Mouse (Mus musculus) layer of hippocampus, postnatal 36 days (tissue): ENCODE data around the gene Cd5. TPM values are rescaled to one million over a fixed set of nuclear protein-coding genes. Genes with fewer than 3 reads are reported as not detected.

Experiments used
- DNase-seq, 2 experiments: peaks; one replicate each; pipeline ENCODE4 v3.0.0; 2022
- total RNA-seq, 2 experiments: library from RNA; stranded (reverse); gene quantifications; 2 replicates each; pipeline ENCODE4 v1.2.3; 2021

The Cd5 gene
- total RNA-seq, 2 experiments from 2014 or later = not detected

DNA sequence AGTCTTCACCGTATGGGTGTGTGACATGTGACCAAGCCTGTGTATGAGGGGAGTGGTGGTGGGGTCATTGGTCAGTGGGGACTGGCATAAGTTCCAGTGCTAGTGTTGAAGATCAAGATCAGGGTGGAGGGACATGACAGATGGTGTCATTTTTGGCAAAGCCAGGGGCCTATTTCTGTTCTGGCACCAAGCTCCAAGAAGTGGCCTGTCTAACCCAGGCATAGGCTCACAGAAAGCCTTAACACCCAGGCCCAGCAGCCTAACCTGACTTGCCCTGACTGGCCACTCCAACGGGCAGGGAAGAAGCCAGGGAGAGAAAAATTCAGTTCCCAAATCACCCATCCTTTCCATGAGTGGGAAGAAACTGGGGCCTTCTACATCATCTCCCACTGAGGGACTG is 18.7 kb upstream of the Cd5 start:
- DNase-seq = no peak

- no peak for DNase-seq
Observed at GRCm38 (mm10) chr19:10757125-10757524, 18.3 kb upstream of the Cd5 start.

GRCm38 (mm10) chr19:10752646-10753045 is 13.8 kb upstream of the Cd5 start:
- no peak for DNase-seq

DNA sequence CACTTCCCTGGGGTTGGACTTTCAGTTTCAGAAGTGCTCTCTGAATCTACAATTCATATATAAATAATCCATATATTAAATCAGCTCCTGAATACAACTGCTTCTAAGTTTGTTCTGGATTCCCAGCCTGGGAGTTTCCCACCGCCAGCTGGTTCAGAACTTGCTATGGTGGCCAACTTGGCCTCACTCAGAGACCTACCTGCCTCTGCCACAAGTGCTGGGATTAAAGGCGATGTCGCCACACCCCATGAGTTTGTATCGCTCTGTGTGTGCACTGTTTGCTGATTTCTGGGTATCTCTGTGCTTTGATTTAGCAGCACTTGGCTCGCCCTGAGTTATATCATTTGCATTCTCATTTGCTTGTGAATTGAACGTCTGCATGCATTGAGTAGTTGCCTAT is 13.3 kb upstream of the Cd5 start:
- no peak for DNase-seq

GRCm38 (mm10) chr19:10751607-10752006 is 12.8 kb upstream of the Cd5 start:
- DNase-seq = no peak

- DNase-seq = no peak
Observed at GRCm38 (mm10) chr19:10750161-10750560, 11.4 kb upstream of the Cd5 start.

DNA sequence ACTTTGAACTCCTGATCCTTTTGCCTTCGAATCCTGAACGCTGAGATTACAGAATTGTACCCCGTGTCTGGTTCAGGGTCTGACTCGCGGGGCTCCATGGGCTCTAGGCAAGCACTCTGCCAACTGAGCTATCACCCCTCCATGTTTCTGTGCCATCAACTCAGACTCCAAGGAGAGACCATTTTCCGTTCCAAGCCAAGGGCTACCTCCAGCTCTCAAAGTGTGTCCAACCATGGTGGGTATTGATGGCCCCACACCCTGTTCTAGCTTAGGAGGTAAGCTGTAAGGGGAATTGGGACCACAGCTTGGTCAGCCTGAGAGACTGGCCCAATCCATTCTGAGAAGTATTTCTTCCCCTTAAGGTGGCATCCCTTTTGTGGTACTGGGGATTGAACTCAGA is 10.5 kb upstream of the Cd5 start:
- no peak for DNase-seq

GRCm38 (mm10) chr19:10748401-10749102 is 9.8 kb upstream of the Cd5 start:
- DNase-seq = no peak

GRCm38 (mm10) chr19:10747718-10748117 is 8.9 kb upstream of the Cd5 start:
- DNase-seq = no peak

DNA sequence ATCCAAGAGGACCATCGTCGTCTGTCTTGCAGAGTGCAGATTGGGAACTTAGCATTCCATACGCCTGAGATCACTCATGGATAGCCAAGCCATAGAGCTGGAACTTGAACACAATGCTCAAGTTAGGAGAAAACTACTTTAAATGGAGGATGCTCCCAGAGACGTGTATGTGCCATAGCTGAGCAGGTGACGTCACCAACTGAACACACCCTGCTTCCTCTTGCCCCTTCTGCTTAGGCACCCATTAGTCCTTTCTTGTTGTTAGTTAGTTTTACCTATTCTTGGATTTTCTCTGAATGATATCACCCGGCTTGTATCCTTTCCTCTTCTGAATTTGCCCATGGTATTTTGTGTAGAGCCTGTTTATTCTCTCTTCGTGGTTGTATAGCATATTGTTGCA is 8.4 kb upstream of the Cd5 start:
- DNase-seq = no peak

GRCm38 (mm10) chr19:10742565-10742964 is 3.8 kb upstream of the Cd5 start:
- DNase-seq = no peak

- DNase-seq = no peak
Observed at GRCm38 (mm10) chr19:10742145-10742544, 3.3 kb upstream of the Cd5 start.

DNA sequence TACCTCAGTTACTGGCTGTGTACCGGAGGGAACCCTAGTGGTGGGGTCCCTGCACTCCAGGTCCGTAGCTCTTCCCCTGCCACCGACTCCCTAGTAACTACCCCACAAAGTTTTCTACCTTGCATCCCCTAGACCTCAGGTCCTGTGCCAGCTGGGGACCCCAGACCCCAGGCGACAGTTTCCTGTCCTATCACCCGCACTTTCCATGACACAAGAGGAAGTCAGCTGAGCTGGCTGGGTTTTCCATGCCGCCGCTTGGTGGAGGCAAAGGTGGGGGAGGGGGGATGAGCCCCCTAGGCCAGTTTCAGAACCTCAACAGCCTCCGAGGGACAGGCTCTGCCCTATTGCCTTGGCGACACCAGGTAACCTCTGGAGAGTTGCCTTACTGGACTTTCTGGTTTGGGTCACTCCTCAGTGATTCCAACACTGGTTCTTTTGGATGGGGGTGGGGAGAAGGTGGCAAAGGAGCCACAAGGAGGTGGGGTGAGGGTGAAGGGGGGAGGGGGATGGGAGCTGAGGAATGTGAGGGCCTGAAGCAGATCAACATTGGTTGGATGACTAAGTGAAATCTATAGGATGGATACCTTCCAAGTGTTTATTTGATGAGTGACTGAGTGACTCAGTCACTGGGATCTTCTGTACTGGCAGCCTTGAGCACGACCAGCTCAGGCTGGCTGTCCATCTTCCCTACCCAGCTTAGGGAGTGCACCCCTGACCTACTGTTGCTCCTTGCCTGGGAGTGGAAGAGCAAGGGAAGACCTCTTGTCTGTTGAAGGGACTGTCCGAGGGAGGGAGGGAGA is 2.0 kb upstream of the Cd5 start:
- no peak for DNase-seq

GRCm38 (mm10) chr19:10739916-10740315 is 1.1 kb upstream of the Cd5 start:
- no peak for DNase-seq

DNA sequence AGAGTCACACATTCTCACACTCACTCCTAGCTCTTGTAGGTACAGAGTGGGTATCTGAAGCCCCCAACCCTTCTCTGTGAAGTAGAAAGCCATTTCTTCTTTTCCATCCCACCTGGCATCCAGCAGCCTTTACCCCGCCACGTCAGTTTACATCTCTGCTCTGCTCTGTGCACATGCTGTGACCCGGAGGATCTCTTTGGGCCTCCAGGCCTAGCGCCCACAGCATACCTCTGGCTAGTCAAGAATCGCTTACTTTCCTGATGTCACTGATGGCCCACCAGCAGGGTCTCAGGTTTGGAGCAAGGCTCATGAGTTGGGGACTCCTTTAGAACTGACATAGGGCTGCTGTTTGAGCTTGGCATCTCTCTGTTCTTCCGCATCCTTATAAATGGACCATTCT is 764 bp downstream of the Cd5 start:
- no peak for DNase-seq

DNA sequence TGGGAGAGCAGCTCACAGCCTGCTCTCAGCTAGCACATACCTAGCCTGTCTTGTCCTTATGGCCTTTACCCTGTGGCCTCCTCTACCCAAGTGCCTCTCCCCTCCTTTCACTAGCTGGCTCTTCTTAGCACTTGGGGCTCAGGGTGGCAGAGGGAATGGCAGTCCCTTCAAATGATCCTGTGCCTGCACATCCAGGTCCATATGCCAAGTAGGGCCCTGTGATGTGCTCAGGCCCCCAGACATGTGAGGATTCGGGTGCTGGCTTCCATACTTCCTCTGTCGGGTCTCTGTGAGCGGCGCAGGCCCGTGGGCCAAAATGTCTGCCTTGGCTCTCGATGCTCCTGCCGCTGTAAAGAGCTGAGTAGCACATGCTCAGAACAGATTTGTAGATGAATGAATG is 2.9 kb downstream of the Cd5 start:
- no peak for DNase-seq

DNA sequence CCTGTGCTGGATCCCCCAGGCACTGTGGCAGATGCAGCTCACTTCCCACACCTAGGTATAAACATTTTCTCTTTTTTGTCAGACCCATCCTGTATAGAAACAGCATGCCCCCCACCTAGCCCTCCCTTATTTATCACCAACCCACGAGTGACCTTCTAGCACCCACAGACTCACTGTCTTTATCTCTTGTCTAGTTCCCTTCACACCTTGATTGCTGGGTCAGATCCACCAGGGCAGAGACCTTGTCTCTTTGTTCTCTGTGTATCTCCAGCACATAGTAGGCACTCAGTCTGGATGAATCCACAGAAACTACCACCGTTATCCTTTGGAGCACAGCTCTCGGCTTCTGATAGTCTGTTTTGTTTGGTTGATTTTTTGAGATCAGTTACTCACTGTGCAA is 3.7 kb downstream of the Cd5 start:
- no peak for DNase-seq

DNA sequence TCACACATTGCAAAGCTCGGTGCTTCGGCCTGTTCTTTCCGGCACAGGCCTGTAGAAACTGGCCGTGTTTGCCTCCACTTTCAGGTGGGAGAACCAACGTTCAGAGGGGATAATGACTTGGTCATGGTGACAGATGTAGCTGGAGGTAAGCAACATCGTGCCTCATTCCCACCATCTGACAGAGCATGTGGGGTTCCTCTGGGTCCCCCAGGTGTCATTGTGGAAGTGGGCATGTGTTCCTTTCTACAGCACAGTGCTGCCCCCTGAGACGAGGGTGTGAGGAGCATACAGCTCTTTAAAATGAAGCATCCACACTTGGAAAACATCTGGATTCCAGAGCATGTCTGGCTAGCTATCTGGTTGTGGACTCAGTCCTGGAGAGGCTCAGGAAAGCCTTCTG is 4.2 kb downstream of the Cd5 start:
- no peak for DNase-seq

DNA sequence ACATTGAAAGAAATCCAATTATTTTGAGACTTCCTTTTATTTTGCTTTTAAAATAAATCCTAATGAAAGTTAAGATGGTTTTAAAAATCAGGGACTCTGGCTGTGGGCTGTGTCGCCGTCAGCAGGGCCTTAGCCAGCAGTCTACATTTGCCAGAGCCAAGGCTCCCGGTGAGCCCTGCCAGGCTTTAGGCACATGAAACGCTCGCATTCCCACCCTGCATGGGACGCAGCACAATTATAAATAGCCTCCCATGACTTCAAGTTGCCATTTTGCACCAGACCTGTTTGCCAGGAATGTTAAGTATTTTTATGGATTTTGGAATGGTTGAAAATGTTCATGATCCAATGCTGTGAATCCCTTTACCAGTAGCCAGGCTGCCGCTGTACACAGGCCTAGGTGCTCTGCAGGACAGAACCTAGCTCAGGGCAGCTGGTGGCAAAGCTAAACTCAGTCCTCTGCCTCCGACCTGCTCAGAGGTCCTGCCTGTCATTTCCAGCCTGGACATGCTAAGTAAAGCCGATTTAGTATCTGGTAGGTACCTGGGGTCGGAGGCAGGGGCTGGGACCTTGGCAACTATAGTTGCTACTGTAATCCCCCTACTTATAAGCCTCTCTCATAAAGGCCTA is 5.2 kb downstream of the Cd5 start:
- DNase-seq = no peak

- no peak for DNase-seq
Observed at GRCm38 (mm10) chr19:10732741-10733140, 6.1 kb downstream of the Cd5 start.

- DNase-seq = no peak
Observed at GRCm38 (mm10) chr19:10731975-10732374, 6.8 kb downstream of the Cd5 start.

GRCm38 (mm10) chr19:10730469-10730868 is 8.3 kb downstream of the Cd5 start:
- DNase-seq = no peak

DNA sequence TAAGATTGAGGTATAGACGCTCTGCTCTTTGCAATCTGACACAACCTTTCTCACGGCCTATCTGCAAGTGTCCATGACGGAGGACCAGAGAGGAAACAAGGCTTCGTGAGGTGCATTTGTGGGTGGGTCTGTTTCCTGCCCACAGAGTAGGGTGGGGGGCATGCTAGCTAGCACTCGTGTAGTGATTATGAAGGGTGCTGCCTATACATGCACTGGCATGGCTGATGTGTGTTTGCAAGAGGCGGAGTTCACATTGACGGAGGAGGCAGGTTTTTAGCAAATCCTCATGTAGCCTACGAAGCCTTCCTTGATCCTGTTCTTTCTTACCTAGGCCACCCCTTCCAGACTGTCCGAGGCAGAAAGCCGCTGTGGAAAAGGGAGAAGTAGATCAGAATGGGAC is 8.9 kb downstream of the Cd5 start:
- no peak for DNase-seq
